Mouse (Mus musculus) gastrocnemius, postnatal 4 days (tissue): ENCODE measurements around the gene Lhfp. TPM values are rescaled to one million over a fixed set of nuclear protein-coding genes. Genes with fewer than 3 reads are reported as not detected.

Source experiments
- DNase-seq, 2 experiments: peaks; one replicate each; pipeline ENCODE4 v3.0.0; 2021 to 2022; ENCODE audit warnings: low spot score in 2 of 2, mixed read lengths in 2 of 2
- total RNA-seq, 2 experiments: library from RNA; stranded (reverse); gene quantifications; 2 replicates each; pipeline ENCODE4 v1.2.3; 2021

Lhfp gene
- total RNA-seq, 2 experiments from 2014 or later: 56.3 to 64.3 TPM

- DNase-seq: no peak
Observed at GRCm38 (mm10) chr3:53310093-53310492, 268.8 kb downstream of the Lhfp start.

- DNase-seq: no peak
Observed at GRCm38 (mm10) chr3:53310615-53311014, 269.3 kb downstream of the Lhfp start.

Other genes with a start within 250 kb of the Lhfp start
- 10 to 100 TPM; 29.9 to 33.6 TPM for gene Cog6, start 24.3 kb upstream of the Lhfp start, total RNA-seq